ENCODE assay signal across 8 mouse cellular contexts in genomic region chr10:121505929-121506328, GRCm38 (mm10). TPM values are rescaled to one million over a fixed set of nuclear protein-coding genes. Genes with fewer than 3 reads are reported as not detected.
A peak's percentile ranks its signal among the peaks of the same experiment; 100 is the strongest.
DNase-seq lines count a peak whose midpoint lies in the region; ATAC-seq and TF ChIP-seq lines count a peak whose summit lies in the region.

No protein-coding gene starts in this region.

- peaks cover 47% of the 10 kb centered on the region for H3K4me1 ChIP-seq in heart, embryonic 10.5 days
- peaks cover 2% of the 10 kb centered on the region for H3K4me1 ChIP-seq in ES-Bruce4 (ENCODE audit: control insufficient read depth, insufficient read depth, low read length)
- peaks cover 29% of the 10 kb centered on the region for H3K4me1 ChIP-seq in hindbrain, embryonic 14.5 days (replicated peaks; ENCODE audit: control insufficient read depth, insufficient read depth, low read length)
- peaks cover 17% of the 10 kb centered on the region; the same call in 1 of the 2 replicates for H3K4me1 ChIP-seq in midbrain, embryonic 11.5 days (ENCODE audit: control insufficient read depth, insufficient read depth, low read length)

- DNase-seq in heart, embryonic 10.5 days (ENCODE audit: low spot score): no peak
- DNase-seq in heart, postnatal 25 days (ENCODE audit: low spot score): no peak
- DNase-seq in hindbrain, embryonic 14.5 days (ENCODE audit: low spot score): no peak
- DNase-seq in midbrain, embryonic 11.5 days (ENCODE audit: low spot score, missing footprints): no peak
- no peak for DNase-seq in spleen, postnatal 10 days (ENCODE audit: low spot score in 2 of 2)
- DNase-seq in left cerebral cortex, postnatal 36 days (ENCODE audit: low spot score in 2 of 2): no peak
- no peak for DNase-seq in kidney, adult 9 months

- 63% methylated on average over 7 of the region's 7 CpGs for WGBS in heart, embryonic 10.5 days
- WGBS in hindbrain, embryonic 14.5 days: 53% methylated on average over 7 of the region's 7 CpGs
- WGBS in midbrain, embryonic 11.5 days: 50% methylated on average over 7 of the region's 7 CpGs

- peak overlapping the region; percentile 63; the same call in 1 of the 2 replicates for H3K4me3 ChIP-seq in heart, embryonic 10.5 days
- peak overlapping the region; percentile 57 for H3K4me3 ChIP-seq in ES-Bruce4 (ENCODE audit: low read depth, low read length)
- H3K4me3 ChIP-seq in hindbrain, embryonic 14.5 days (replicated peaks; ENCODE audit: low read length): peak overlapping the region; percentile 34; the same call in 1 of the 2 replicates
- no peak overlapping the region for H3K4me3 ChIP-seq in midbrain, embryonic 11.5 days (ENCODE audit: low read depth, low read length)

- H3K4me2 ChIP-seq in hindbrain, embryonic 14.5 days (replicated peaks): peak overlapping the region; percentile 60
- H3K4me2 ChIP-seq in midbrain, embryonic 11.5 days: peak overlapping the region; percentile 40; the same call in 1 of the 2 replicates

- no peaks in the 10 kb centered on the region for H3K9me3 ChIP-seq in heart, embryonic 10.5 days
- no peaks in the 10 kb centered on the region for H3K9me3 ChIP-seq in ES-Bruce4 (replicated peaks; ENCODE audit: control insufficient read depth, insufficient read depth, low read length, poor library complexity, severe bottlenecking)
- H3K9me3 ChIP-seq in hindbrain, embryonic 14.5 days (ENCODE audit: control insufficient read depth, low read length): no peaks in the 10 kb centered on the region
- H3K9me3 ChIP-seq in midbrain, embryonic 11.5 days (ENCODE audit: control insufficient read depth, low read length): no peaks in the 10 kb centered on the region

- no peak for ATAC-seq in hindbrain, embryonic 14.5 days (ENCODE audit: low FRiP score)
- no peak for ATAC-seq in midbrain, embryonic 11.5 days (ENCODE audit: low FRiP score)

- TF ChIP-seq EP300 in ES-Bruce4 (IDR thresholded peaks at IDR 0.05; ENCODE audit: insufficient read depth, low read depth, low read length): no peak

- intact Hi-C loops in heart, postnatal 25 days (cut with DNase I): no loop called here
- intact Hi-C loops in left cerebral cortex, postnatal 36 days (cut with DNase I): no loop called here

- H3K27ac ChIP-seq in heart, embryonic 10.5 days: peak overlapping the region; percentile 80
- peak overlapping the region; percentile 22; the same call in 1 of the 2 replicates for H3K27ac ChIP-seq in ES-Bruce4 (ENCODE audit: insufficient read depth, low read length)
- peak overlapping the region; percentile 67 for H3K27ac ChIP-seq in hindbrain, embryonic 14.5 days
- no peak overlapping the region for H3K27ac ChIP-seq in midbrain, embryonic 11.5 days (ENCODE audit: low read depth, low read length)

- H3K27me3 ChIP-seq in heart, embryonic 10.5 days (ENCODE audit: insufficient read depth, poor library complexity, severe bottlenecking): no peaks in the 10 kb centered on the region
- no peaks in the 10 kb centered on the region for H3K27me3 ChIP-seq in ES-Bruce4 (ENCODE audit: control insufficient read depth, insufficient read depth, low read length, poor library complexity, severe bottlenecking)
- no peaks in the 10 kb centered on the region for H3K27me3 ChIP-seq in hindbrain, embryonic 14.5 days (ENCODE audit: control insufficient read depth, insufficient read depth, low read length)
- no peaks in the 10 kb centered on the region for H3K27me3 ChIP-seq in midbrain, embryonic 11.5 days (ENCODE audit: control insufficient read depth, insufficient read depth, low read length)

- H3K36me3 ChIP-seq in heart, embryonic 10.5 days: no peaks in the 10 kb centered on the region
- H3K36me3 ChIP-seq in ES-Bruce4 (ENCODE audit: control insufficient read depth, insufficient read depth, low read length, poor library complexity, severe bottlenecking): no peaks in the 10 kb centered on the region
- no peaks in the 10 kb centered on the region for H3K36me3 ChIP-seq in hindbrain, embryonic 14.5 days (replicated peaks; ENCODE audit: control insufficient read depth, insufficient read depth)
- no peaks in the 10 kb centered on the region for H3K36me3 ChIP-seq in midbrain, embryonic 11.5 days (ENCODE audit: control insufficient read depth, insufficient read depth, low read length)

- H3K9ac ChIP-seq in ES-Bruce4 (ENCODE audit: low read depth, poor library complexity, severe bottlenecking): peak overlapping the region; percentile 29
- peak overlapping the region; percentile 54; the same call in 1 of the 2 replicates for H3K9ac ChIP-seq in hindbrain, embryonic 14.5 days
- no peak overlapping the region for H3K9ac ChIP-seq in midbrain, embryonic 11.5 days (ENCODE audit: low read length)

- TF ChIP-seq POLR2A in ES-Bruce4 (IDR thresholded peaks at IDR 0.05; ENCODE audit: insufficient read depth, low read length): no peak

- TF ChIP-seq CTCF in ES-Bruce4 (IDR thresholded peaks at IDR 0.05; ENCODE audit: low read depth, low read length): no peak

RNA-seq across cellular contexts. Expression of gene Rassf3, which starts 29.8 kb away (rescaled TPM):
- 19.6 and 21.1 TPM in 2 replicates for polyA plus RNA-seq in heart, embryonic 10.5 days (2016; fragmentation: Nextera tagmentation; extraction: Ambion mirVana)
- total RNA-seq in heart, postnatal 25 days (2021): 100 to 1,000 TPM; 146 to 157 TPM
- polyA plus RNA-seq in ES-Bruce4 (2011; ENCODE audit: insufficient read depth, insufficient read length, low read depth, missing spikeins): 41.7 and 46.6 TPM in 2 replicates
- 5.8 and 6.5 TPM in 2 replicates for polyA plus RNA-seq in hindbrain, embryonic 14.5 days (2014; fragmentation: Nextera tagmentation; extraction: Ambion mirVana)
- 5.9 and 6.0 TPM in 2 replicates for polyA plus RNA-seq in midbrain, embryonic 11.5 days (2014; fragmentation: Nextera tagmentation; extraction: Ambion mirVana)
- total RNA-seq in left cerebral cortex, postnatal 36 days (2021): 10 to 100 TPM; 30.8 to 47.3 TPM
